Mouse (Mus musculus) kidney, embryonic 14.5 days (tissue): ENCODE measurements around the gene Adgrf5. TPM values are rescaled to one million over a fixed set of nuclear protein-coding genes. Genes with fewer than 3 reads are reported as not detected.
A peak's percentile ranks its signal among the peaks of the same experiment; 100 is the strongest.
"Not testable (repeated sequence)": the region's sequence is repeated elsewhere in the genome, so short reads cannot be mapped to it uniquely, and the experiment has no call there.

Experiments
- ATAC-seq: fragments of 200-750 bp; cut with Nextera tagmentation; 2 replicates; pipeline ENCODE4 v1.8.0; 2017; ENCODE audit warnings: moderate number of reproducible peaks, mild to moderate bottlenecking, moderate TSS enrichment, moderate library complexity; ENCODE audit not compliant: low FRiP score, low TSS enrichment
- H3K27ac ChIP-seq: fragments of 300-500 bp; sonication (generic); 2 replicates; pipeline ENCODE4 v1.5.1; 2014; ENCODE audit warnings: low read depth, mild to moderate bottlenecking, low read length, moderate library complexity, mixed read lengths
- H3K27me3 ChIP-seq: fragments of 300-500 bp; sonication (generic); 2 replicates; pipeline ENCODE4 v1.6.1; 2014; ENCODE audit warnings: mild to moderate bottlenecking, low read length; ENCODE audit not compliant: control insufficient read depth, insufficient read depth
- H3K36me3 ChIP-seq: fragments of 300-500 bp; sonication (generic); 2 replicates; pipeline ENCODE4 v1.6.1; 2014; ENCODE audit warnings: low read length, mixed read lengths; ENCODE audit not compliant: control insufficient read depth, insufficient read depth
- H3K4me1 ChIP-seq: fragments of 300-500 bp; sonication (generic); 2 replicates; pipeline ENCODE4 v1.6.1; 2014; ENCODE audit warnings: low read length, mixed read lengths; ENCODE audit not compliant: control insufficient read depth, insufficient read depth
- H3K4me2 ChIP-seq: fragments of 300-500 bp; sonication (generic); replicated peaks from 2 replicates; pipeline ENCODE4 v1.6.1; 2014; ENCODE audit warnings: low read depth, mild to moderate bottlenecking, low read length
- H3K4me3 ChIP-seq: fragments of 300-500 bp; sonication (generic); 2 replicates; pipeline ENCODE4 v1.5.1; 2014; ENCODE audit warnings: mild to moderate bottlenecking, low read length
- H3K9ac ChIP-seq: fragments of 300-500 bp; sonication (generic); 2 replicates; pipeline ENCODE4 v1.6.1; 2014; ENCODE audit warnings: low read depth, mild to moderate bottlenecking, low read length, moderate library complexity
- H3K9me3 ChIP-seq: fragments of 300-500 bp; sonication (generic); 2 replicates; pipeline ENCODE4 v1.6.1; 2016; ENCODE audit warnings: low read length; ENCODE audit not compliant: control insufficient read depth
- WGBS: fragments of 180-500 bp; shearing (Covaris S2); extraction: QIAGEN DNeasy Blood & Tissue Kit; methylation state at CpG from one replicate; pipeline ENCODE4 v1.1.7; 2014; 5-methylcytosine and 5-hydroxymethylcytosine counted together
- polyA plus RNA-seq: library from polyadenylated mRNA; unstranded; fragments of >200 nt; fragmentation: Nextera tagmentation; extraction: Ambion mirVana; gene quantifications from 2 replicates; pipeline ENCODE4 v1.2.1, GENCODE M21; 2014

The Adgrf5 gene
- polyA plus RNA-seq, 1 experiment from 2014 or later: 16.2 TPM

GRCm38 (mm10) chr17:43337643-43338042 is 22.6 kb upstream of the Adgrf5 start:
- H3K27ac ChIP-seq: no peak overlapping the region
- no peaks in the 10 kb centered on the region for H3K36me3 ChIP-seq
- no peaks in the 10 kb centered on the region for H3K9me3 ChIP-seq
- WGBS: 80% methylated on average over 2 of the region's 2 CpGs
- H3K4me2 ChIP-seq: no peak overlapping the region
- no peak for ATAC-seq
- H3K27me3 ChIP-seq: no peaks in the 10 kb centered on the region
- peaks cover 5% of the 10 kb centered on the region; the same call in 1 of the 2 replicates for H3K4me1 ChIP-seq
- H3K4me3 ChIP-seq: no peak overlapping the region
- H3K9ac ChIP-seq: no peak overlapping the region

- Histone ChIP-seq H3K36me3 (no peaks in the 10 kb centered on the region), H3K4me1 (0 out of 2 replicates have a peak, but pooled peaks cover 4% of the 10 kb centered on the region), H3K27ac (no peak overlapping the region), H3K4me3 (no peak overlapping the region), H3K9me3 (no peaks in the 10 kb centered on the region), H3K9ac (no peak overlapping the region), H3K4me2 (no peak overlapping the region), H3K27me3 (no peaks in the 10 kb centered on the region)
- WGBS: 78% methylated on average over 3 of the region's 3 CpGs
- no peak for ATAC-seq
Observed at GRCm38 (mm10) chr17:43338279-43338678, 22.0 kb upstream of the Adgrf5 start.

GRCm38 (mm10) chr17:43346499-43346898 is 13.8 kb upstream of the Adgrf5 start:
- not testable (repeated sequence) for H3K4me2 ChIP-seq, H3K4me1 ChIP-seq, H3K36me3 ChIP-seq, H3K4me3 ChIP-seq, H3K27ac ChIP-seq, ATAC-seq, H3K9me3 ChIP-seq, H3K27me3 ChIP-seq, H3K9ac ChIP-seq
- 95% methylated on average over 2 of the region's 2 CpGs for WGBS

GRCm38 (mm10) chr17:43357902-43358539 is 2.2 kb upstream of the Adgrf5 start:
- H3K36me3 ChIP-seq: no peaks in the 10 kb centered on the region
- no peak overlapping the region for H3K27ac ChIP-seq
- no peaks in the 10 kb centered on the region for H3K27me3 ChIP-seq
- peaks cover 13% of the 10 kb centered on the region; the same call in 1 of the 2 replicates for H3K4me1 ChIP-seq
- WGBS: 37% methylated on average over 9 of the region's 9 CpGs
- no peak overlapping the region for H3K4me3 ChIP-seq
- H3K9ac ChIP-seq: no peak overlapping the region
- H3K4me2 ChIP-seq: no peak overlapping the region
- H3K9me3 ChIP-seq: no peaks in the 10 kb centered on the region
- ATAC-seq: no peak

- H3K9me3 ChIP-seq: no peaks in the 10 kb centered on the region
- ATAC-seq: no peak
- H3K4me1 ChIP-seq: peaks cover 17% of the 10 kb centered on the region; the same call in 1 of the 2 replicates
- WGBS: 78% methylated on average over 11 of the region's 11 CpGs
- peak overlapping the region; percentile 4; the same call in 1 of the 2 replicates for H3K27ac ChIP-seq
- H3K36me3 ChIP-seq: no peaks in the 10 kb centered on the region
- H3K4me2 ChIP-seq: peak overlapping the region; percentile 31; the same call in 1 of the 2 replicates
- no peaks in the 10 kb centered on the region for H3K27me3 ChIP-seq
- H3K9ac ChIP-seq: peak overlapping the region; percentile 31; the same call in 1 of the 2 replicates
- peak overlapping the region; percentile 30 for H3K4me3 ChIP-seq
Observed at GRCm38 (mm10) chr17:43361021-43361420, 770 bp downstream of the Adgrf5 start.

- ATAC-seq: no peak
- H3K27ac ChIP-seq: no peak overlapping the region
- no peaks in the 10 kb centered on the region for H3K27me3 ChIP-seq
- no peaks in the 10 kb centered on the region for H3K36me3 ChIP-seq
- no peaks in the 10 kb centered on the region for H3K9me3 ChIP-seq
- no peak overlapping the region; the same call in 1 of the 2 replicates for H3K9ac ChIP-seq
- peak overlapping the region; percentile 6; the same call in 1 of the 2 replicates for H3K4me3 ChIP-seq
- WGBS: 69% methylated on average over 11 of the region's 11 CpGs
- H3K4me1 ChIP-seq: peaks cover 17% of the 10 kb centered on the region; the same call in 1 of the 2 replicates
- H3K4me2 ChIP-seq: no peak overlapping the region; the same call in 1 of the 2 replicates
Observed at GRCm38 (mm10) chr17:43362362-43362761, 2.1 kb downstream of the Adgrf5 start.

- Histone ChIP-seq H3K4me1 (peaks cover 17% of the 10 kb centered on the region; the same call in 1 of the 2 replicates), H3K4me2 (no peak overlapping the region; the same call in 1 of the 2 replicates), H3K27me3 (no peaks in the 10 kb centered on the region), H3K9ac (no peak overlapping the region), H3K9me3 (no peaks in the 10 kb centered on the region), H3K4me3 (no peak overlapping the region), H3K27ac (no peak overlapping the region), H3K36me3 (no peaks in the 10 kb centered on the region)
- ATAC-seq: no peak
- 71% methylated on average over 6 of the region's 6 CpGs for WGBS
Observed at GRCm38 (mm10) chr17:43362881-43363280, 2.6 kb downstream of the Adgrf5 start.

GRCm38 (mm10) chr17:43363921-43364320 is 3.7 kb downstream of the Adgrf5 start:
- no peaks in the 10 kb centered on the region for H3K36me3 ChIP-seq
- H3K9ac ChIP-seq: no peak overlapping the region
- H3K4me2 ChIP-seq: no peak overlapping the region
- 73% methylated on average over 6 of the region's 6 CpGs for WGBS
- no peak for ATAC-seq
- H3K27me3 ChIP-seq: no peaks in the 10 kb centered on the region
- no peaks in the 10 kb centered on the region for H3K9me3 ChIP-seq
- no peak overlapping the region for H3K4me3 ChIP-seq
- H3K4me1 ChIP-seq: peaks cover 12% of the 10 kb centered on the region; the same call in 1 of the 2 replicates
- H3K27ac ChIP-seq: no peak overlapping the region

- H3K27me3 ChIP-seq: no peaks in the 10 kb centered on the region
- WGBS: 79% methylated on average over 6 of the region's 6 CpGs
- H3K36me3 ChIP-seq: no peaks in the 10 kb centered on the region
- ATAC-seq: no peak
- no peak overlapping the region for H3K27ac ChIP-seq
- H3K4me1 ChIP-seq: peaks cover 12% of the 10 kb centered on the region; the same call in 1 of the 2 replicates
- H3K4me3 ChIP-seq: no peak overlapping the region
- no peaks in the 10 kb centered on the region for H3K9me3 ChIP-seq
- H3K9ac ChIP-seq: no peak overlapping the region
- H3K4me2 ChIP-seq: no peak overlapping the region
Observed at GRCm38 (mm10) chr17:43365297-43365696, 5.0 kb downstream of the Adgrf5 start.
